Mouse (Mus musculus) ES-Bruce4 (cell line): ENCODE measurements around the gene Atp8a2. TPM values are rescaled to one million over a fixed set of nuclear protein-coding genes. Genes with fewer than 3 reads are reported as not detected.
A peak's percentile ranks its signal among the peaks of the same experiment; 100 is the strongest.
"Not testable (repeated sequence)": the region's sequence is repeated elsewhere in the genome, so short reads cannot be mapped to it uniquely, and the experiment has no call there.

Source experiments
- H3K27ac ChIP-seq: 2 replicates; pipeline ENCODE4 v1.5.1; 2012; ENCODE audit warnings: low read length, inconsistent platforms; ENCODE audit not compliant: insufficient read depth
- H3K27me3 ChIP-seq: 2 replicates; pipeline ENCODE4 v1.6.1; 2012; ENCODE audit warnings: mild to moderate bottlenecking, low read length, inconsistent platforms; ENCODE audit not compliant: control insufficient read depth, poor library complexity, insufficient read depth, severe bottlenecking
- H3K36me3 ChIP-seq: 2 replicates; pipeline ENCODE4 v1.6.1; 2012; ENCODE audit warnings: inconsistent platforms, mild to moderate bottlenecking, low read length, moderate library complexity; ENCODE audit not compliant: control insufficient read depth, poor library complexity, insufficient read depth, severe bottlenecking
- H3K4me1 ChIP-seq: one replicate; pipeline ENCODE4 v1.8.1; 2011; ENCODE audit warnings: low read length; ENCODE audit not compliant: control insufficient read depth, insufficient read depth
- H3K4me3 ChIP-seq: 2 replicates; pipeline ENCODE4 v1.5.1; 2011; ENCODE audit warnings: low read depth, mild to moderate bottlenecking, low read length
- H3K9ac ChIP-seq: 2 replicates; pipeline ENCODE4 v1.6.1; 2012; ENCODE audit warnings: low read depth, mild to moderate bottlenecking, inconsistent platforms; ENCODE audit not compliant: poor library complexity, severe bottlenecking
- H3K9me3 ChIP-seq: replicated peaks from 2 replicates; pipeline ENCODE4 v1.6.1; 2012; ENCODE audit warnings: mild to moderate bottlenecking, low read length, inconsistent platforms; ENCODE audit not compliant: control insufficient read depth, poor library complexity, insufficient read depth, severe bottlenecking
- CTCF ChIP-seq: IDR thresholded peaks from one replicate; pipeline ENCODE4 v1.8.1; 2011; ENCODE audit warnings: low read depth, low read length
- EP300 ChIP-seq: IDR thresholded peaks from 2 replicates; pipeline ENCODE4 v1.6.1; 2011; ENCODE audit warnings: low read depth, low read length; ENCODE audit not compliant: insufficient read depth
- POLR2A ChIP-seq: IDR thresholded peaks from one replicate; pipeline ENCODE4 v1.8.1; 2011; ENCODE audit warnings: low read length; ENCODE audit not compliant: insufficient read depth
- polyA plus RNA-seq: library from polyadenylated mRNA; stranded (reverse); fragments of >200 nt; gene quantifications from 2 replicates; pipeline ENCODE4 v1.2.4, GENCODE M21; 2011; ENCODE audit warnings: low read depth; ENCODE audit not compliant: missing spikeins, insufficient read depth, insufficient read length

Atp8a2 gene
- polyA plus RNA-seq, 1 experiment = 1.1 TPM

DNA sequence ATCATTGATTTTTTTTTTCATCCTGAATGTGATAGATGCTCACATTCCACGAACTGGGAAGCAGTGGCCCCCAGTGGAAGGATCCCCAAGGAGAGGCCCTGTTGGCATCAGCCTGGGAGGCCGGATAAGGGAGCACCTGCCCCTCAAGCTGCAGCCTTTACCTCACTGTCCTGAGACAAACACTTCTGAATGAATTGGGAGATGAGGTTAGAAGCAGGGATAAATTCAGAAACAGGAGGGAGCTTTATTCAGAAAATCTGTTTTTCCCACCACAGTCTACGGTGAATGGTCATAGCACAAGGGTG lies 376.9 kb downstream of the Atp8a2 start:
- TF ChIP-seq POLR2A = no peak
- H3K36me3 ChIP-seq = no peaks in the 10 kb centered on the region
- no peak overlapping the region for H3K9ac ChIP-seq
- no peak overlapping the region for H3K4me3 ChIP-seq
- no peak overlapping the region for H3K27ac ChIP-seq
- H3K4me1 ChIP-seq = no peaks in the 10 kb centered on the region
- H3K27me3 ChIP-seq = no peaks in the 10 kb centered on the region
- no peaks in the 10 kb centered on the region for H3K9me3 ChIP-seq

DNA sequence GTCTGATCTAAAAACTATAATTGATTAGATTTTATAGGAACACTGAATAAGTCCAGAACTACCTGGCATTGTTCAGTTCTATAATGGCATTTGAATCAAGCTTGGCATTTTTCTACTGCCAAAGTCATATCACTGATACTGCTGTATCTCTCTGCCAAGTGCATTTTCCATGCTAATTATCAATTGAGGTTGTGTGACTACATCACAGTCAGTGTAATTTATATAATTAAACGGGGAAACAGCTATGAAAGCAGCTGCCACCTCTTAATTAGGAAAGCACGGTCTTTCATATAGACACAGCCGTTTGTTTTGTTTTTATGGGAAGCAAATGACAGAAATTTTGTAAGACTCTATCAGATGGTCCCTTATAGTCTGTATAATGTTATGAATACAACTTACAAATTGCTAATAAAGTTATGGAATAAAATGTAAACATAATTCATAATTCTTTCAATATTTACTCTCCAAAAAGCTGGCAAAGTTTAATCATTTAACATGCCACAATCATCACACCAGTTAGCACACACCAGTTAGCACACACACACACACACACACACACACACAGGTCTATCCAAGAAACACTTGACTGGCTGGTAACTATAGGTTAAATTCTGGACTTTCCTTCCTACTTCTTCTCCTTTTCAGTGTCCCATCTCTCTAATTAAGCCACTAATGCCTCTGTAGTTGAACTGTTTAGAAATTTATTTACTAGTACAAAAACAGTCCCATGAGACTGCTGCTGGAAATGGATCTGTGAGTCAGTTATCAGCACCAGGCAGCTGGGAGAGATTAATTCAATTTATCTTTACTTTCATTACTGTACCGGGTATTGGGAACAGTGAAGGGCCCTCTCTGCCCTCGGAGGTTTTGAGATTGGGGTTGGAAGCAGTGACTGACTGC lies 377.5 kb downstream of the Atp8a2 start:
- Histone ChIP-seq H3K9ac (no peak overlapping the region), H3K4me1 (no peaks in the 10 kb centered on the region), H3K27ac (no peak overlapping the region), H3K36me3 (no peaks in the 10 kb centered on the region), H3K27me3 (no peaks in the 10 kb centered on the region), H3K9me3 (no peaks in the 10 kb centered on the region), H3K4me3 (no peak overlapping the region)
- TF ChIP-seq EP300 (no peak), CTCF (no peak), POLR2A (no peak)

DNA sequence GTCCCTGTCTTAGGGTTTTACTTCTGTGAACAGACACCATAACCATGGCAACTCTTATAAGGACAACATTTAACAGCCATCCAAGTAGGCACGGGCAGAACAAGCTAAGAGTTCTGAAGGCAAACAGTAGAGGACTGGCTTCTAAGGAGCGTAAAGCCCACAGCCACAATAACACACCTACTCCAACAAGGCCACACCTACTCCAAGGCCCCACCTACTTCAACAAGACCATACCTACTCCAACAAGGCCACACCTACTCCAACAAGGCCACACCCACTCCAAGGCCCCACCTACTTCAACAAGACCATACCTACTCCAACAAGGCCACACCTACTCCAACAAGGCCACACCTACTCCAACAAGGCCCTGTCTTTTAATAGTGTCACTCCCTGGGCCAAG lies 386.7 kb downstream of the Atp8a2 start:
- H3K27ac ChIP-seq, H3K4me1 ChIP-seq, H3K27me3 ChIP-seq, H3K9ac ChIP-seq, H3K36me3 ChIP-seq, H3K4me3 ChIP-seq, H3K9me3 ChIP-seq: not testable (repeated sequence)

DNA sequence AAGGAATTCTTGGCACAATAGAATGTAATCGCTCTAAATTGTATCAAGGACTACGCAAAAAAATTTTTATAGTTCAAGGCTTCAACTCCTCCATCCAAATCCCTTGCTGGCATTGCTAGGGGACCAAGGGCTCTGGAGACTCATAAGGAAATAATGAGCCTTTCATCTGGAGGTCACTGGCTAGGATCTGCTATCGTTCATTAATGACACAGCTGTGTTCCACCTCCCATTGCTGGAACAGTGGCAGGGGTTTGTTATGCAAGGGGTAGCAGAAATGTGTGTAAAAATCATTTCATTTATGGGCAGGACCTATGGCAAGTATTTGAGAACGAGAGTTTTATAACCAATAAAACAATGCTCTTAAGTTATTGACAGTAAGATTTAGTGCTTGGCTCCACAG lies 387.2 kb downstream of the Atp8a2 start:
- no peaks in the 10 kb centered on the region for H3K27me3 ChIP-seq
- TF ChIP-seq CTCF (no peak), POLR2A (no peak), EP300 (no peak)
- no peaks in the 10 kb centered on the region for H3K9me3 ChIP-seq
- no peaks in the 10 kb centered on the region for H3K36me3 ChIP-seq
- no peak overlapping the region for H3K4me3 ChIP-seq
- peaks cover 7% of the 10 kb centered on the region for H3K4me1 ChIP-seq
- no peak overlapping the region for H3K27ac ChIP-seq
- no peak overlapping the region for H3K9ac ChIP-seq

DNA sequence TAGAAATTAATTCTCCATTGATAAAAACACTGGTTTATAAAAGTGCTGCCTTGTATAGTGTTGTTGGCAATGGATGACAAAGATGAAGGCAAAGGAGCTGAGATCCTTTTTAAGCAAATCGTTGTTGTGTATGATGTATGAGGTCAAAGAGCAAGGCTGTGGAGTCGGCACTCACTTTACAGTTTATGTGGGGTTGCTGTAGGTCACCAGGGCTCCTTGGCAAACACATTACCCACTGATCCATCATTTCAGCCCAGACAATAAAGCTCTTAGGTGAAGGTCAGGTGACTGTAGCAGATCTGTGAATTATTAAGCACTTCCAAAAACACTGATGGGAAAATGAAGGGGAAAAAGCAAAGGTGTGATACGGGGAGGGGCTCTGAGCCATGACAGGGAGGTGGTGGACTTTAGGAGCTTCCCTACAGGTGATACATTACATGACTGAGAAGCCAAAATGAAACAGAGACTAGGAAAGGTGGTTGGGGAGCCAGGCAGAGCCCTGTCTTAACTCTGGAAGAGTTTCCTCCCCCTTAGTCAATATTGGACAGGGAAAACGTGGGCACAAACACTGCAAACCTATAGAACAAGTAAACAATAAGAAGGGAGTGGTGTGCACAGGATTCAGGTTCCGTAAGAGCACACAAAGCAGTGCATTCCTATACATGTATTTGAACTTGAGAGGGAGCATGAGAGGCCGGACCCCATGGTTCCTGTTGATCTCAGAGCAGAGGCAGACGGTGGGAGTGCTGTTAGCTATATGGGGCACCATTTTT lies 389.3 kb downstream of the Atp8a2 start:
- Histone ChIP-seq H3K36me3 (no peaks in the 10 kb centered on the region), H3K9me3 (no peaks in the 10 kb centered on the region), H3K4me3 (no peak overlapping the region), H3K9ac (no peak overlapping the region), H3K4me1 (peaks cover 7% of the 10 kb centered on the region), H3K27ac (no peak overlapping the region), H3K27me3 (no peaks in the 10 kb centered on the region)
- no peak for TF ChIP-seq EP300
- TF ChIP-seq POLR2A = no peak
- TF ChIP-seq CTCF = no peak

DNA sequence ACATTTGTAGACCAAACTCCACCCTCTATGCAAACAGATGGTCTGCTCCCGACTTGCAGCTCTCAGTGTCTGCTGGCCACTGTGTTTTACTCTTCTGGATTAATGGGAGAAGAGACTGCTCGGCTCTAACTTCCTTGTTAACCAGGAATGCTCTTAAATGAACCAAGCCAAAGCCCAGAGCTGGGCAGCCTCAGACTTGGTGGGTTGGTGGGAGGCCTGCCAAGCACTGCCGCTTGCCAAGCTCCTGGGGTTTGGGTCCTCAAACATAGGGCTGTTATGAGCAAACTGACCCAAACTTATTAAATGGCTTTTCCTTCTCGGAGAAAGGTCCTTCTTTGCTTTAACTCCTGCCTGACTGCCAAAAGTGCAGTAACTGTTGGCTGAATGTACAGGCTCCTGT lies 390.1 kb downstream of the Atp8a2 start:
- Histone ChIP-seq H3K4me3 (no peak overlapping the region), H3K27me3 (no peaks in the 10 kb centered on the region), H3K9me3 (no peaks in the 10 kb centered on the region), H3K36me3 (no peaks in the 10 kb centered on the region), H3K9ac (no peak overlapping the region; the same call in 1 of the 2 replicates), H3K4me1 (peaks cover 7% of the 10 kb centered on the region), H3K27ac (peak overlapping the region; percentile 76)
- TF ChIP-seq CTCF = no peak
- no peak for TF ChIP-seq POLR2A
- 0 out of 2 replicates have a peak, but pooled peaks have one; percentile 49 for TF ChIP-seq EP300
